Mouse (Mus musculus) ovary, postnatal 10 days (tissue): ENCODE data around the gene Gch1.
"Not testable (repeated sequence)": the region's sequence is repeated elsewhere in the genome, so short reads cannot be mapped to it uniquely, and the experiment has no call there.

ENCODE experiments used
- DNase-seq: peaks from one replicate; pipeline ENCODE4 v3.0.0; 2022; ENCODE audit warnings: low spot score

The Gch1 gene

DNA sequence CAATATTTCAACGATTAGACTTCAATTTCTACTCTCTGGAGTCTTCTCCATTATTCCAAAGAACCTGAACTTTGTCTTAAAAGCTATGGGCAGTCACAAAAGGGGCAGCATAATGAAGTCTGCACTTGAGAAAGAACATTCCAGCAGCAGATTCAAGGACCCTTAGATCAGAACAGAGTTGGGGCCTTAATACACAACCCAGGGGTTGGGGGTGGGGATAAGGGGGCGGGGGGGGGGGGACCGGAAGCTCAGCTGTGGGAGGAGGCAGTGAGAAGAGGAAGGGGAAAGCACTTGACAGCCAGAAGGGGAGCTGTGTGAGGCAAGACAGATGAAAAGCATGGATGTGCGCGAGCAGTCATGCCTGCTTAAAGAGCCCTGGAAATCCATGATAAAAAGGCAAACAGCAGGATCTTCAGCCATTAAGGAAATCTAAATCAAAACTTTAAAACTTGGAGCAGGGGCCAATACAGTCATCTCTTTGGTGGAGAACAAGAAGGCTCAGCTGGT, 27.2 kb downstream of the Gch1 start:
- DNase-seq, result no peak

DNA sequence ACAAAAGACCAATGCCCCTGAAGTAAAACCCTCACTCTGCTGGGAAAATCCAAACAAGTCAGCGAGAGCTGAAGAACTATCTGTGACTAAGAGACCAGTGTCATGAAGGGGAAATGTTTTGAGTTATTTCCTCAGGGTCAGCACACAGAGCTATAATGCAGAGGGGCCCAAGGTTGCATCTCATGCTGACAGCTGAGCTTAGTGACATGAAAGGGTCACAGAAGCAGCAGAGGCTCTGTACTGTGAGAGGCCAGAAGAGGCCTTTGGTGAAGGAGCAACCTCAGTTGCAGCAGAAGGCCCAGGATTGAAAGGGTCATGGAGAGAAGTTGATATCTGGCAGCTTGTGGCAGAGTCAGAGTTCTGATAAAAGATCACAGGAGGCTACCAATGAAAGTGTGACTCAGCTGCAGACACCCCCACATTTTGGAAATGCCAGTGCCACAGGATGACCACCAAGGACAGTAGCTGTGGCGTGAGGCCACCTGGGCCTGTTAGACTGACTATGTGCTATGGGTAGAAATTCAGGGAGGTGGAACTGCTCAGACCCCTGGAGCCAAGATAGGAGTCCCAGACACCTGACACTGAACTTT, 29.1 kb downstream of the Gch1 start:
- DNase-seq, result no peak

DNA sequence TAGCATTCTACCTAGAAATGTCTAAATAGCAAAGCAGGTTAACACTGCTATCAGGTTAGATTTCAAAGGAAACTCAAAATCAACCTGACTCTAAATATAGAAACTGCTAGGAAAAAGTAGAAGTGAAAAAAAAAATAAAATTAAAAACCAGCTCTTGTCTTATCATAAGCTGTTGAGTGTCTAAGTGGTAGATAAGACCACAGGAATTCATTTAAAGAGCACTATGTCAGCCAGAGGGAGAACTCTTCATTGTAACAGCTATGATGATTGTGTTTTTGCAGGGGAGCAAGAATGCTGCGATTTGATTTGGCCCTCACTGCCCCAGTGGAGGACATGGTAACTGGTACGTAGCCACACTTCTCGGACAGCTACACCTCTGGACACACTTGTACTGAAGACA, 34.9 kb downstream of the Gch1 start:
- no peak for DNase-seq

DNA sequence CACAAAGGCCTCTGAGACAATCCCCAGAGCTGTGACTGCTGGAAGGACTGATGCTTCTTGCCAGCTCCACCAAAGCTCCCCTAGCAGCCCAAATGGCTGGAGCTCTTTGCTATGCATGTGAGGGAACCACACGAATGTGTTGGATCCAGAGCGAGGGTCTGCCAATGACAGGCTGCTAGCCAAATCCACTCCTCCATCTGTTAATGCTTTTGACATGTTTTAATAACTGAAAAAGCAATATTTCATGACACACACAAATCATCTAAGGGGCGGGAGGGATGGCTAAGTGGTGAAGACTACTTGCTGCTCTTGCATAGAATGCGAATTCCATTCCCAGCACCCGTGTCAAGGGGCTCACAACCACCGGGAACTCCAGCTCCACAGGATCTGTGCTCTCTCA, 37.9 kb downstream of the Gch1 start:
- no peak for DNase-seq

DNA sequence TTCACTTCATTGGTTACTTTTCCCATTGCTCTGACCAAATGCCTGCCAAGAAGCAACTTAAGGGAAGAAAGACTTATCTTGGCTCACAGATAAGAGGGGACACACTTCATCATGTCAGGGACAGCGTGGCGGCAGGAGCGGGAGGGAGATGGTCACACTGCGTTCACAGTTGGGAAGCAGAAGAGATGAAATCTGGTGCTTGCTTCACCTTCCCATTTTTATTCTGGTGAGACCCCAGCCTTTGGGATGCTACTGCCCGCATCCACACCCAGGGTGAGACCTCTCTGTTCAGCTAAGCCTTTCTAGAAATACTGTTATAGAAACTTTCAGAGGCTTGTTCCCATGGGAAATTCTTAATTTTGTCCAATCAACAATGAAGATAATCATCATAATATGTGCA, 44.9 kb downstream of the Gch1 start:
- no peak for DNase-seq

DNA sequence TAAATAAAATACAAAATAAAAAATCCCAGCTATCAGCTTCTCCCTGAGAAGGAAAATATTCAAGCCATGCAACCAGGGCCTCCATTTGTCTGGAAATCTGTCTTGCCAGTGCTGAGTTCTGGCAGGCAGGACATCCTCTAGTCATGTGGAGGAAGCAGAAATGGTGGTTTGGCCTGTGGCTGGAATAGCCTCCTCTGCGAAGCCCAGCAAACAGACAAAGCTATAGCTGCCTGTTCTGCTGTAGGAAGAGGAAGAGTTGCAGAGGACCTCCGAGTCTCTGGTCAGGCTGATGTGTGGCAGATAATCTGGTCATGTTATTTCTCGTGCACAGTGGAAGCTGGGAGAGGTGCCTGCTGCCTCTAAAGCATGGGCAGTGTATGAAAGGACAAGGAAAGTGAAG, 50.4 kb downstream of the Gch1 start:
- DNase-seq, result no peak

DNA sequence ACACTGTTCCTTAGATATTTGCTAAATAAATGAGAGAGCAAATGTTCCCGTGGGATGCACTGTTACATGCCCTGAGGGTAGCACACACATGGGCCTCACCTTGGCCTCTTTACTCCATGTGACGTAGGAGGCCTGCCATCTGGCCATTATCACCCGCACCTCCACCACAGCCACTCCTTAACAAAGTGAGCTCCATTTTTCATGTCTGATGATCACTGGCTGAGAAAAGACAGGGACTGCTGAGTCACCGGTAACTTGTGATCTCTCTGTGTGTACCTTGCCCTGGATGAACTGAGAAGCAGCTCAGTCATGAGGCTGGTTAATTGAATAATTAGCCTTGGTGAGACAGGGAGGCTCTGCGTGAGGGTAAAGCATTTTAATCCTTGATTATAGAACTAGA, 52.6 kb downstream of the Gch1 start:
- no peak for DNase-seq

DNA sequence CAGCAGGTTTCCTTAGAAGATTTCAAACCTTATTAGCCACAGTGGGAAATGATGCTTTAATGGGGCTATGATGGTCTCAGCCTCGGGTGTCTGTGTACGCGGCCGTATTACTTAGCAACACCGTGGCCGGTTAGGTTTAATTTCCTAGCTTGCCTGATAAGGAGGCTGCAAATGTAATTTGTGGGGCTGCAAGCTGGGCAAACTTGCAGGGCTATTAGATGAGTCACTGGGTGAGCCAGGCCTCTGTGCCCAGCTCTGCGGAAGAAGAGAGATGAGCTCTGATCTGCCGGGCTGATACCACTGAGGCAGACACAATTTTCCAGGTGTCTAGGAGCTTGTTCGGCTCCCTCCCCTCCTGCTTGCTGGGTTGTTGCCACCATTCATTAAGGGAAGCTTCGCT, 55.3 kb downstream of the Gch1 start:
- DNase-seq, result no peak

DNA sequence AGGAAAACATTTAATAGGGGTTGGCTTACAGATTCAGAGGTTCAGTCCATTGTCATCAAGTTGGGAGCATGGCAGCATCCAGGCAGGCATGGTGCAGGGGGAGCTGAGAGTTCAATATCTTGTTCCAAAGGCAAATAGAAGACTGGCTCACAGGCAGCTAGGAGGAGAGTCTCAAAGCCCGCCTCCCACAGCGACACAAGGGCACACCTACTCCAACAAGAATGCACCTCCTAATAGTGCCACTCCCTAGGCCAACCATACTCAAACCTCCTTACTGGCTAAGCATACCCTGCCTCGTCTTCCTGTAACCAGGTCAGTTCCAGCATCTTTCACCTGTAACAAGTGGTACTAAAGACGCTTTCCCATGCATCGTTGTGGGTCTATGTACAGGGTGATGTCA, 61.2 kb downstream of the Gch1 start:
- no peak for DNase-seq

DNA sequence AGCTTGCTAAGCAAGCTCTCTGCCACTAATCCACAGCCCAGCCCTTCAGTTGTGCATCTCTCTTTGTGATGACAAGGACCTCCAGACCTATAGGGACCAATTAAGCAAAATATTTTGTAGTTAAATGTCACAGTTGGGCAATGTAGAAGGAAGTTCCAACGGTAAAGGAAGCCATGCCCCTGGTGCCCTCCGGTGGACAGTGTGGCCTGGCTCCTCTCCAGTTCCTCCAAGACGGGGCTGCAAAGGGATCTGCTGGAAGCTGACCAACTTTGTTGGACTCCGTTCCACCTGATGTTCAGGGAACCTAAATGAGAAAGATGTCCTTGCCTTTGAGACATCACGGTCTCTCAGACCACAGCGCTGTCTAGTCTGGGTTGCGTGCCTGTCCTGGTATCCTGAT, 71.7 kb downstream of the Gch1 start:
- DNase-seq, result no peak

DNA sequence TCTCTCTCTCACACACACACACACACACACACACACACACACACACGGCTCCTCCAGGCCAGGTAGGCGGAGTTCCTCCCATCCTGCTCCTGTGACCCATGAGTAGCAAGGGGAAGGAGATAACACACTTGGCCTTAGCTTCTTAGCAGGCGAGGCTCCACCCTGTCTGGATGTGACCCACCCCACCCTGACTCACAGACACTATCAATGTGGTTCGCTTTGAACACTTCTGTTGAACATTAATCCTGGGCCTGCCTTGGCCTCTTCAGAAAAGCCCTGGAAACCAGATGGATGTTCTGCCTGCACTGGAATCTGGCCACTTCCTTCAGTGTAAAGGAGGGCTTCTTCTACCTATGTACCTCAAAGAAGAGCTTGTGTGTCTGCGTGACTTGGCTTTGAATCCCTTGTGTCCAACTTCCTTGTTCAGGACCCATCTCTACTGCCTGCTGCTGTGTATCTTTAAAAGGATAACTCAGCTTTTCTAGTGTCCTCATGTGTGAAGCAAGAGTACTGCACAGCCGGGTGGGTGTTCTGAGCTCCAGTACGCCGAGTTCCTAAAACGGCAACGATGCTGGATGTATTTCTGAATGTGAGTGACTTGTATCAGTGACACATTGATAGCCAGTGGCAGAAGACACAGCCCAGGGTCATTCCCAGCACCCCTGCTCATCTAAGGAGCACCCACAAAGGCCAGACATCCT, 73.0 kb downstream of the Gch1 start:
- no peak for DNase-seq

DNA sequence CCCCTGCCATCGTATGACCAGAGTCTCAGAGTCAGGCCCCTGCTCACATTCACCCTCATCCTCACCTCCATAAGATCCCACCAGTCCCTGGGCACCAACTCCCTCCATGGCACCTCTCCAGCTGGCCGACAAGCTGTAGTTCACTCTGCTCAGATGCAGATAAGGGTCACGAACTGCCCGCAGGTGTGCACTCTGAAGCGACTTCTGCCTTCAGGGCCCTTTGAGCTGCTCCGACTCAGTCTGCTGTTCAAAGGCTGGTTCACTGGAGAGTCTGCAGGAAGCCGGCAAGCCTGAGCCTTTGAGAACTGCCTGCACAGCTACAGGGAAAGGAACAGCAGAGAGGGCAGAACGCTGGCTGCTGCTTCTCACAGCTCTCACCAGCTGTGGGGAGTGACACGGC, 74.1 kb downstream of the Gch1 start:
- DNase-seq, result no peak

DNA sequence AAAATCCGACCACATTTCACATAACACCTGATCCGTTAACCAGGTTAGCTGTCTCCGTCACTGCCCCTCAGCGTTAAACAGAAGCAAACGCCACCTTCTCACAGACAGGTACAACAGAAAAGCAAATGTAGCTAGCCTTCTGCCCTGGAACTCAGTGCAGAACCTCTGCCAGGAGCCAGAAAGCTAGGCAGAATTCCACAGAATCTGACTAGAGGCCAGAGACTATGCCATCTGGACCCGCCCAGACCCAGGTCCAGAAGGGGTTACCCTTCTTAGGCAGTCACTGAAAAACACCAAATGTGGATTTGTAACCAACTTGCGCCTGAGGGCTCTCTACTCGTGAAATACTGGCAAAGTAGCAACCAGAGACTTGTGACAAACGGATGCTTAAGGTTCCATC, 77.9 kb downstream of the Gch1 start:
- DNase-seq, result no peak

DNA sequence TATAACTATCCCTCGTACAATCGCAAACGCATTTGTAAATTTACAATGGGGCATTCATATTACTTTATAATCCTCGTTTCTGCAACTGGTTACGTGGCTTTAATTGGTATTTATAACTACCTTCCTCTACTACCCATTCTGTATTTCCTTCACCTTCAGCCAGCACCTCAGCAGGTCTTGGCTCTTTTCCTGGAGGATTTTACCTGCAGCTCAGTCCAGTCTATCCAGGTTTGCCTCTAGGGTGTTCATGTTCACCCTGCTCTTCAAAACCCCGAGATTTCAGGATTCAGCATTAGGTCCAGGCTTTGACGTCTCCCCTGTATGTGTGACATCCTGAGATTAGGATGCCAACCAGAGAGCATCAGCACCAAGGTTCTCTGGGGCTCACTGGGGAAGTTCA, 78.8 kb downstream of the Gch1 start:
- DNase-seq, result not testable (repeated sequence)

DNA sequence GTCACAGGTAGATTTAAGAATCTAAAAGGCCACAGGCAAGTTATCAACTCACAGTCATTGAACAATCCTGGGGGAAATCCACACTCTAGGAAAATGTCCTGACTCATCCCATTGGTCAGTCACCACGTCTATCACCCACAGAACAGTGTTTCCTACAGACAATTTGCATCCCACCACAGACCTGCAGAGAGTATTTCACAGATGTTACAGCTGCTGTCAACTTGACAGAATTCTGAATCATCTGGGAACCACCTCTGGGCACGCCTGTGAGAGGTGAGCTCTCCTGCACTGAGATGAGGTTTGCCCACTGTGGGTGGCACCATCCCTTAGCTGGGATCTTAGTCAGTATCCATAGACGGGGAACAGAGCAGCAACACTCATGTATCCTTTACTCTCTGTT, 81.8 kb downstream of the Gch1 start:
- DNase-seq, result no peak

DNA sequence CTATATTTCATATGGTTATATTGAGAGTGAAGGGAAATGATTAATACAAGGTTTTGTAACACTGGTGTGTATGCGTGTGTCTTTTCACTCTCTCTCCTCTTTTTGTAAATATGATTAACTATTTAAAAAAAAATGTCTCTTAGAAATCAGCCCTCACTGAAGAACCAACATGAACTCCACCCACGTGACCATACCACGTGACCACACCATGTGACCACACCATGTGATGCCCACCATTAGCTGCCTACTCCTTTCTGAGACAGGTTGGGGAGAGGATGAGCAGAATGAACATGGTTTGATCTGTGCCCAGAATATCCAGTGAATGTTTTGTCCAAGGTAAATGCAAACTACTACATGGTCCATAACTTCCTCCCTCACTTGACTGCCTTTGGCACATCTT, 83.5 kb downstream of the Gch1 start:
- DNase-seq, result no peak

DNA sequence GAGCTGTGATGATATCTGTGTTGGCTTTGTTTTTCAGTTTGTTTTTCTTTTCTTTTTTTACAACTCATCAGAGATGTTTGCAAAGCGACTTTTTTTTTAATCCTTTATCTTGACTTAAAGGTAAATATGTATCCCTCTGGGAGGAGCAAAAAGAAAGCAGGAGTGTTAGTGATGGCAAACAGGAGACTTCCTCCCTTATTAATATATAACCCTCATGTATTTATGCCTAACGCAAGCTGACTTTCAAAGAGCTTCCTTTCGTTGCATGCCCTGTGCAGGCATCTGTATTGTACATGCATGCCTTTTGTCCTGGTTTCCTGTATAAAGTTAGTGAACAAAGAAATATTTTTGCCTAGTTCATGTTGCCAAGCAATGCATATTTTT, 84.0 kb downstream of the Gch1 start:
- DNase-seq, result no peak

DNA sequence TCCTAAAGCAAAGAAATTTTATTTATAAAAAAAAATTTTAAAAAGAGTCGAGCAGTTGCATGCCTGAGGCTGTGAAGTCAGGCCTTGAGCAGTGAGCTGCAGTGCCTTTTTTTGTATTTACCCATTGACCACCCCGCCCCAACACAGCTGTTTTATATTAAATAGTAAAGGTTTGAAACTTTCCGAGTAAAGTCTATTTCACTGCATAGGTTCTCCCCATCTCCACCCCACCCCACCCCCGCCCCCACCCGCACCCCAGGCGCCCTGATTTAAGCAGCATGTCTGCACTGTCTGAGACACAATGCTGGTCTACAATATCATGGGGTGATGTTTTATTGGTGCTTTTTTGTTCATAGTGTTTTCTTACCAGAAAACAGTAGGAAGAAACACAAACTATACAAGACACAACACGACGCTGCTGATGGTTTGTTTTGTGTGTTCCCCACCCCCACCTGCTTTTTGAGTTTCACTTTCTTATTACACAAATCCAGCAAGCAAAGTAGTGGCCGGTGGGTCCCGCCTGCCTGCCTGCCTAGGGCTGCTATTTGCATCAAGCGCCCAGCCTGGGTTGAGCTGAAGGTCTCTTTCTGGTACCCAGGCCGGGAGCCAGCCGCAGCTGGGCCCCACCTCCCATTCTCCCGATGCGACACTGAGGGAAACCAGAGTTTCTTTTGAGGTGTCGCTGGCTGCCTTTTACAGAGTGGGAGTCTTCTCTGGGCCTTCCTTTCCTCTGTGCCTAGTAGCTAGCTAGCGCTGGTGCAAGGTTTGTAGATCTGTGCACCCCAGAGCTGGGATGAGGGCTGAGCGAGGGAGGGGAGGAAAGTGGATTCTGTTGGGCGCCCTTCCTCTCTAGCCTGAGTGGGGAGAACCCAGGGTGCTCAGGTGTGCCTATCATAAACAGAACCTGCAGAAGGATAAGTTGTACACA, 84.7 kb downstream of the Gch1 start:
- DNase-seq, result no peak
